Mouse (Mus musculus) ES-CJ7 (cell line): ENCODE measurements around the gene Katnbl1.

Experiments
- DNase-seq: peaks from one replicate; pipeline ENCODE4 v3.0.0; 2011; ENCODE audit warnings: low read depth, low spot score

The Katnbl1 gene

DNA sequence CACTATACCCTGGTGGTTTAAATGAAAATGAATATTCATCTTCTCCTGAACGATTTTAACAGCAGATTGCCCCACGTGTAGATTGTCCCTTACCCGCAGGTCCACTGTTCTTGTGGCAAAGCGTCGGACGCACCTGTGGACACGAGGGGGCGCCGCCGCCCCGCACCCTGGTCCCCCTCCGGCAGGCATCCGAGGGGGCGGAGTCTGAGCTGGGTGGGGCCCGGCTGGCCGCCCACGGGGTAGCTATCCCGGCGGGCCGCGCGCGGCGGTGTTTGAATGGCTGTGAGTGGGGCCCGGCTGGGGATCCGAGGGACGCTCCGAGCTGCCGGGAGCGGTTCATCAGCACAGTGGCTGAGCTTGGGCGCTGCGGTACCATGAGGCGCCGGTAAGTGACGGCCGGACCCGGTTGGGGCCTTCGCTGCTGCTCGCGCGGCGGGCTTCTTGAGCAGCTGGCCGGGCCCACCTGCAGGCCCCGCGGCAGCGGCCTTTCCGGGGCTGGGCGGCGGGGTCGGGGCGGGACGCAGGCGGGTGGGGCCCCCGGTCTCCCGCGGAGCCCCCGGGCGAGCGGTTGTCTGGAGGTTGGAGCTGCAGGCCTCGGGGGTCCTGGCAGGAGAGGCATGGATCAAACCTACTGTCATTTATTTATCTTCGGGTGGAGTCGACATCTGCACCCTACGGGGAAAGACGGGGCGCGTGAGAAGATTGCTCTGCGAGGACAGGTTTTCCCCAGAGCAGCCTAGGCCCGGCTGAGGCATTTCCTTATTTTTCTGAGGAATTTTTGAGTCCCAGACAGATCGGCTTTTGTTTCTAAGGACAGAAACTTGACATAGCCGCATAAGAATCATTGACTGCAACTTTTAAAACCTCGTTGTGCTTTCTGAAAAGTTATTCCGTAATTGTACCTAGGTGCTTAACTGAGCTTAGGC lies at the start of gene Katnbl1:
Gene Katnbl1, plus strand, starts transcription at position 239 of the 926 bp plus-strand sequence.
- peak; percentile 92 for DNase-seq

- DNase-seq, result no peak
These were observed 46.7 kb upstream of the Katnbl1 start for GRCm38 (mm10) chr2:112332051-112332898.

GRCm38 (mm10) chr2:112337211-112337610 lies 41.8 kb upstream of the Katnbl1 start:
- no peak for DNase-seq

DNA sequence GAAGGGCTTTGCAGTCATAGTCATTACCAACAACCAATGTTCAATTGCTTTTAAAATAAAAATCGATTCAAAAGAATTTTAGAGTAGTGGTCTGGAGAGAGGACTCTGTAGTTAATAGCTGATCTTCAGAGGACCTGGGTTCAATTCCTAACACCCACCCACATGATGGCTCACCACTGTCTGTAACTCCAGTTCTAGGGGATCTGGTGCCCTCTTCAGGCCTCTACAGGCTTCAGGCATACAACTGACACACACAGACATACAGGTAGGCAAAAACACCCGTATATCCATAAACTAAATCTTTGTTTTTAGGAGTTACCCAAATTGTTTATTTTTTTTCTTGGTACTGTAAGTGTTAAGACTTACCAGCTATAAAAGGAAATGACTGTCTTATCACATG lies 39.3 kb upstream of the Katnbl1 start:
- DNase-seq, result peak; percentile 22

DNA sequence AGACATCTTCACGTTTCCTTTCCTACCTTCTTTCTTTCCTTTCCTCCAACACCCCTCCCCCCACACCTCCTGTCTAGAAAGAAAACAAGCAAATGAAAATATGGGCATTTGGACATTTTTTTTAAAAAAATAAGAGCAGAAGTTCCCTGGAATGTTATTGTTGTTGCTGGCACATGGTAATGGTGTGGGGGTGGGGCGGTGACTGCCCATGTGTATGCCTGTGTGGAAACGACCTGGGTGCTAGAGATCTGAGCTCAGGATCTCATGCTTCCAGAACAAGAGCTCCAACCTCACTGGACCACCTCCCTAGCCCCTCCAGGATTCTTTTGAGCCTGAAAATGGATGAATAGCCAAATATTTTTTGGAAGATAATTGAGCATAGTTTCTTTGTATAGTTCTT lies 37.9 kb upstream of the Katnbl1 start:
- DNase-seq, result no peak

DNA sequence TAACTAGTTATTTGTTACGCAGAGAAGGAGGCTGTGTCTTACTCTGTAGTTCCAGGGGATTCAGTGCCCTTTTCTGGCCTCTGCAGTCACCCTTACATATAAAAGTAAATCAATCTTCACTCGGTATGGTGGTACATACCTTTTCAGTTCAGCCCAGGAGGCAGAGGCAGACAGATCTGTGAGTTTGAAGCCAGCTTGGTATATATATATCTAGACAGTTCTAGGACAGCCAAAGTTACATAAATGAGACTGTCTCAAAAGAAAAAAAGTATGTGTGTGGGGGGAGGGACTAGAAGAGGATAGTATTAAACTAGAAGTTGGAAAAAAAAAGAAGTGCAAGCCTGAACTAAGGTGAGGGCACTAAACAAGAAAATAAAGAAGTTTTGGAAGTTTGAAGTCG lies 30.8 kb upstream of the Katnbl1 start:
- DNase-seq, result no peak

DNA sequence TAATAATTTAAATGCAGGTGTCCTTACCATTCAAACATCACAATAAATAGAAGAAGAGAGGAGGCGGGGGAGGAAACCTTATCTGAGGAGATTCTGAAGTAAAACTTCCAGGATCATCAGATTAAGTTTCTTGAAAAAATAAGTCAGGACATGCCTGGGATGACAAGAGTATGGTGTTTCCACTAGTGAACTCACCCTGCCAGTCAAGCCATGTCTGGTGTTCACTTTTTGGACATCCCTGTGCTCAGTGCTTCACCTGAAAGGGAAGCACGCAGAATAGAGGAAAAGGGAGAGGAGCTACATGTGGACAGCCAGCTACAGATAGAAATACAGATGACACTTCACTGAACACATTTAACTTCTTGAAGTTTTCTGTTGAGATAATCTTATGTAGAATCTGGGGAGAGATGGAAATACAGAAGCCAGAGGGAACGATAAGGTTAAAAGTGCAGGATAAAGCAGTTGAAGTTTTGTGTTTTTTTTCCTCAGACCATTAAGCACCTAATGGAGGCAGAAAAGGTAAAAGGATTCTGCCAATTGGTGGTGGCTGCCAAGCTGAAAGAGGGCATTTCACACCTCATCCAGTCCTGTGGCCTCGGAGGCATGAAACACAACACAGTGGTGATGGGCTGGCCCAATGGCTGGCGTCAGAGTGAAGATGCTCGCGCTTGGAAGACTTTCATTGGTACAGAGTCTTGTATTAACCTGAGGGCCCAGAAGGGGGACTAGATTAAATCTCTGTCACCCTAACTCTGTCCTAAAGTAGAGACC lies 25.1 kb upstream of the Katnbl1 start:
- no peak for DNase-seq

DNA sequence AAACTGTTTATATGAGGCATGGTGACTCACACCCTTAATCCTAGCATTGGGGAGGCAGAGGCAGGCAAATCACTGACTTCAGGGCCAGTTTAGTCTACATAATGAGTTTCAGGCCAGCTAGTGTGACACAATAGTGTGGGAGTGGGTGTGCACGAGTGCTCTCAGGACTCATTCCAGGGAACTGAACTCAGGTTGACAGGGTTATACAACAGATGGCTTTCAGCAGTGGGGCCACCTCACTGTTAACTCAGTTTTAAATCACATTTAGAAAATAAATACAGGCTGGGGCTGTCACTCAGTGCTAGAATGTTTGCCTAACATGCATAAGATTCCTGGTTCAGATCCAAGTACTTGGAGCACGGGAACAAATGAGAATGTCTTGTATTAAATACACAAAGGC lies 19.4 kb upstream of the Katnbl1 start:
- no peak for DNase-seq

- no peak for DNase-seq
These were observed 18.8 kb upstream of the Katnbl1 start for GRCm38 (mm10) chr2:112360012-112360780.

- DNase-seq, result no peak
These were observed 18.2 kb upstream of the Katnbl1 start for GRCm38 (mm10) chr2:112360781-112361169.

GRCm38 (mm10) chr2:112367222-112367621 lies 11.8 kb upstream of the Katnbl1 start:
- no peak for DNase-seq

DNA sequence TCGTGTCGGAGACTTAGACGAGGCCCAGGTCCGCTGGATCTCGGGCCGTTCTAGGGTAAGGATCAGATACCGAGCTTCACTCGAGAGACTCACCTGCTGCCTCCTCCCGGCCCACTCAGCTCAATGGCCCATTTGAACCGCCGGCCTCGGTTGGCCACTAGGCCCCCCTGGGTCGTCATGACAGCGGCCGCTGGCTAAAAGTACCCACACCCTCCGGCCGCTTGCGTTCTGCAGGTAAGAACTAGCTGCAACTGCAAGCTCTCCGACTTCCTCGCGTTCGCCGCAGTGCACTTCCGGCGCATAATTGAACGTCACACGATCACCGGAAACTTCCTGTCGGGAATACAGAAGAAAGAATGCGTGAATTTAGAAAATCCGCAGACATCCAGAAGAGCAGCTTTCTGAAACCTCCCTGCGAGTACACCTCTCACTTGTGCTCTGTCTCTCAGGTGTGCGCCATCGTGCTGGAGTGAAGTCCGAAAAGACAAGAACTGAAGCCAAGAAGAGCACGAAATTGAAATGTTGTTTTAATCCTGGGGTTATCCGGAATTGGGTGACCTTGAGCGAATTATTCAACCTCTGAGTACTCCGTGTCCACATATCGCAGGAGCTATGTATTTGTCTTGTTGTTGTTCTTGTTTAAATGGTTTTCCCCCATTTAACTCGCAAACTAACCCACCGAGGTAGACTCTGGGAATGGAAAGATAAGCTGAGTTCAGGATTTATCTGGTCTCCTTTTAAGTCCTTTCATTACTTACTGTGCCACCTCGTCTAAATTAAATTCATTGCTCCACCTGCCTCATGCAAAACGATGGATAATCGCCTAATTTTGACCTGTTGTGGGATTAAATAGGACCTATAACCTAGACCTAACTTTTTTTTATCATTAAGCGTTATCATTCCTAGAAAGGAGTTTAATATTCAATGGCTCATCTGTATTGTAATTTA lies 11.0 kb upstream of the Katnbl1 start, which contains the start of gene Emc4:
Gene Emc4, minus strand, starts transcription at position 302 of the 948 bp plus-strand sequence.
- DNase-seq, result peak; percentile 97

GRCm38 (mm10) chr2:112369941-112370340 lies 9.1 kb upstream of the Katnbl1 start:
- no peak for DNase-seq

GRCm38 (mm10) chr2:112373141-112373540 lies 5.9 kb upstream of the Katnbl1 start:
- no peak for DNase-seq

DNA sequence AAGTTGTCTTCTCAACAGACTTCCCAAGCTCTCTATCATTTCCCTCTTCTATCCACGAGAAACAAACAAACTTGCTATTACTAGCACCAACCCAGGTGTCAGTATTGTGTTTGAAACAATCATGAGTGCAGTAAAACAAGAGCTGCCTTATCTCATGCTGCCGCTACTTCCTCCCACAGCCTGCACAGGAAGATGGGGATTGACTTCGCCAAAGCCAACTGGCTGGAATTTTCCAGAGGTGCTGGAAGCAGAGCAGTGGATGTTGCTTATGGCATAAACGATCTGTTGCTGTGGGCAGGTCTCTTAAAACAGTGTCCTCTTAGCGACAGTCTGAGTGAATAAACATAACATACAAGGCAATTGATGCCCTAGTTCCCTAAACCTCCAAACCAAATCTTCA lies 4.4 kb upstream of the Katnbl1 start:
- DNase-seq, result no peak

DNA sequence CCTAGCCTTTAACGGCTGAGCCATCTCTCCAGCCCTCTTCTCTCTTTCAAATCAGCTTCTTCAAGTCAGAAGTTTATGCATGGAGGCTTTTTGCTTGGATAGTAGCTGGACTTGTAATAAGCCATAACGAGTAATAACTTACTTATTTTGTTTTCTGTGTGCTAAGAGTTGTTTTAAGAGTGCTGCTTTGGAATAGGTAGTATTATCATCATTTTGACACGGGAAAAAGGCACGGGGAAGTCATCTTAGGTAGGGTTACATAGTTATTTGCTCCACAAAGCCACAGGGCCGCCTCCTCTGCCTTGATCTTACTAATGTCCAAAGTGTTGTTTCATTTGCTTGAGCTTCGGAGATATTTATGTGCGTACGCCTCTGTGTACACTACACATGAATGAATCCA lies 1.1 kb downstream of the Katnbl1 start:
- no peak for DNase-seq

GRCm38 (mm10) chr2:112381219-112381618 lies 2.2 kb downstream of the Katnbl1 start:
- no peak for DNase-seq

DNA sequence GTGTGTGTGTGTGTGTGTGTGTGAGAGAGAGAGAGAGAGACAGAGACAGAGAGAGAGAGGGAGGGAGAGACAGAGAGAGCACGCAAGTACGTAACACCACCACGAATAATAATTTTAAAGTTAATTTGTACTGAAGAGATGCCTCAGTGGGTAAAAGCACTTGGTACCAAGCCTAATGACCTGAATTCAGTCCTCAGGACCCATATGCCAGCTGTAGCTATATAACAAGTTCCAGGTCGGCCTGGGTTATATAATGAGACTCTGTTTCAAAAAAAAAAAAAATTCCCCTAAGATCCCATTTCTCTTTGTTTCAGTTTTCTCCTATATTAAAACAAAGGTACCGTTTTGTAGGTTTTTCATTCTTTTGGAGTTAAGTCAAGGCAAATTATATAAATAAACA lies 11.8 kb downstream of the Katnbl1 start:
- DNase-seq, result no peak

- no peak for DNase-seq
These were observed 12.5 kb downstream of the Katnbl1 start for GRCm38 (mm10) chr2:112391346-112392000.
